Mouse (Mus musculus): Measurements from ENCODE around the gene H2-D1. TPM values are rescaled to one million over a fixed set of nuclear protein-coding genes. Genes with fewer than 3 reads are reported as not detected.
"Not testable (repeated sequence)": the region's sequence is repeated elsewhere in the genome, so short reads cannot be mapped to it uniquely, and the experiment has no call there.

H2-D1 gene
- total RNA-seq, 2 experiments from 2014 or later: 78.4 to 82.3 TPM

DNA sequence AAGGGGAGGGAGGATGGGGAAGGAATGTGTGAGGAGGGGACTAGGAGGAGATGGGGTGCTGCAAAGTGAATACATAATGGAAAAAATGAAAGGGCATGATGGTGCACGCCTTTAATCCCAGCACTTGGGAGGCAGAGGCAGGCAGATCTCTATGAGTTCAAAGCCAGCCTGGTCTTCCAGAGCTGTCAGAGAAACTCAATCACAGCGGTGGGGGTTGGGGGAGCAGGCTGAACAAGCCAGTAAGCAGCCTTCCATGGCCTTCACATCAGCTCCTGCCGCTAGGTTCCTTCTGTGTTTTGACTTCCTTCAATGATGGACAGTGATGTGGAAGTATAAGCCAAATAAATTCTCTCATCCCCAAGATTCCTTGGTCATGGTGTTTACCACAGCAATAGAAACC, 7.2 kb upstream of the H2-D1 start:
- no peak for DNase-seq (ENCODE audit: low spot score in 2 of 2)

DNA sequence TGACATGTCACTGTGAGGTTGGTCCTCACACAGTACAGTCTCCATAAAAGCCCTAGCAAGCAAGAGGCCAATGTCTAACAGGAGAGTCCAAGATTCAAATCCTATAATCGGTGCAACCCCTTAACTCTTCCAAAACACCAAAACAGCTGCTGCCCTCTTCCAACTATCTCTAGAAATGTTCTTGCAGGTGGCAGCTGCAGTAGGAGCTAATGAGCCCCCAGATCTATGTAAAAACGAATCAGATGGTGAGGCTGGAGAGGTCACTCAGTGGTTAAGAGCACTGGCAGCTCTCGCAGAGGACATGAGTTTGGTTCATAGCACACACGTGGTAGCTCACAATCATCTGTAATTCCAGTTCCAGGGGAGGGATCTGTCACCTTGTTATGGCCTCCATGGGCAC, 6.8 kb upstream of the H2-D1 start:
- DNase-seq (ENCODE audit: low spot score in 2 of 2): no peak

DNA sequence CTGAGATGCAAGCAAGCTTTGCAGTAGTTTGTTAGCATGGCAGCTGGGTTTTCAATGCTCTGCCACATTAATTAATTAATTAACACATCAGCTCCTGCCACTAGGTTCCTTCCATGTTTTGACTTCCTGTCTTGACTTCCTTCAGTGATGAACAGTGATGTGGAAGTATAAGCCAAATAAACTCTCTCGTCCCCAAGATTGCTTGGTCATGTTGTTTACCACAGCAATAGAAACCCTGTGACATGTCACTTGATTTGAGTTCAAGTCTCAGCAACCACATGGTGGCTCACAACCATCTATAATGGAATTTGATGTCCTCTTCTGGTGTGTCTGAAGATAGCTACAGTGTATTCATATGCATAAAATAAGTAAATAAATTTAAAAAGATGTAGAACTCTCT, 5.2 kb upstream of the H2-D1 start:
- DNase-seq (ENCODE audit: low spot score in 2 of 2): no peak

DNA sequence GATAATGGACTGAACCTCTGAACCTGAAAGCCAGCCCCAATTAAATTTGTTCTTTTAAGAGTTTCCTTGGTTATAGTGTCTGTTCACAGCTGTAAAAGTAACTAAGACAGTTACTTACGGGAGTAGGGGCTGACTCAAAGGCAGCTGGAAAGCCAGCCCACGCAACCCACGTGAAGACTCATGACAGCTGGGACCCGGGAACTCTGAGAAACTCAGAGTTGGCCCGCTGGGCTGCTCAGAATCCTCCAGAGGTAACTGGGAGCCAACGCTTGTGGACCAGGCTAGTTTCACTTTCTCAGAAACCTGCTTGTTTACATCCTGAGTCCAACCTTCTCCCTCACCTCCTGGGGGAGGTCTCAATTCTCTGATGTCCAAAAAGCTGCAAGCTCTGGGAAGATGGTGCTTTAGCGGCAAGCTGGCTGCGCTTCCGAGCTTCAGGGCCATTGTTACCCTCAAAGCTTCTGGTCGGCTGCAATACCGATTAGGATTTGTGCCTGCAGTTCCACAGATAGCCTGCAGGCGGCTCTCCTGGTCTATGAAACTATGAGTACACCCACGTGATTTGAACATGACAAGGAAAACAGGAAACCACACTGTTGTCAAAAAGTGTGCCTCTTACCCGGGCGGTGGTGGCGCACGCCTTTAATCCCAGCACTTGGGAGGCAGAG, 4.6 kb upstream of the H2-D1 start:
- DNase-seq (ENCODE audit: low spot score in 2 of 2): peak; percentile 79 to 91

DNA sequence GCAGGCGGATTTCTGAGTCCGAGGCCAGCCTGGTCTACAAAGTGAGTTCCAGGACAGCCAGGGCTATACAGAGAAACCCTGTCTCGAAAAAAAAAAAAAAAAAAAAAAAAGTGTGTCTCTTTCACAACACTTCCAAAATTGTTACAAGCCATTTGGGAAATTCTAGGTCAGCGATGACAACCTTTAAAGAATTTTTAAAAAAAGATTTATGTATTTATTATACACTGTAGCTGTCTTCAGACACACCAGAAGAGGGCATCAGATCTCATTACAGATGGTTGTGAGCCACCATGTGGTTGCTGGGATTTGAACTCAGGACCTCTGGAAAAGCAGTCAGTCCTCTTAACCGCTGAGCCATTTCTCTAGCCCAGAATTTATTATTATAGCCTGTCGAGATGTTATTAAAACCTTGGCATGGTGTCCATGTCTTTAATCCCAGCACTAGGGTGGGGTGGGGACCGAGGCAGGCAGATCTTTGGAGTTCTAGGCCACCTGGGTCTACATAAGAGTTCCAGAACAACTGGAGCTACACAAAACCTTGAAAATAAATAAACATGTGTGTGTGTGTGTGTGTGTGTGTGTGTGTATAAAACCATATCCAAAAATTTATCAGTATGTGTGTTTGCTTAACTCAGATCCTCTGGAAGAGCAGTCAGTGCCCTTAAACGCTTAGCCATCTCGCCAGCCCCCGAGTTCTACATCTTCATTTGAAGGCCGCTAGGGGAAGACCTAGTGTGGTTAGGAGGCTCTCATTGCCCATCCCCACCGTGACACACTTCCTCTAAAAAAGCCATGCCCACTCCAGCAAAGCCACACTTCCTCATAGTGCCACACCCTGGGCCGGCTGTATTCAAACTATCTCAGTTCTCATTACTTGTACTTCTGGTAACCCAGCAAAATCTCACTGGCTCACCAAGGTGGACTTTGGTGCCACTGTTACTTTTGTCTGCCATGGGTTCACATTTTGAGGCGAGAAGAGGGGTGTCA, 3.7 kb upstream of the H2-D1 start:
- DNase-seq (ENCODE audit: low spot score in 2 of 2): no peak

DNA sequence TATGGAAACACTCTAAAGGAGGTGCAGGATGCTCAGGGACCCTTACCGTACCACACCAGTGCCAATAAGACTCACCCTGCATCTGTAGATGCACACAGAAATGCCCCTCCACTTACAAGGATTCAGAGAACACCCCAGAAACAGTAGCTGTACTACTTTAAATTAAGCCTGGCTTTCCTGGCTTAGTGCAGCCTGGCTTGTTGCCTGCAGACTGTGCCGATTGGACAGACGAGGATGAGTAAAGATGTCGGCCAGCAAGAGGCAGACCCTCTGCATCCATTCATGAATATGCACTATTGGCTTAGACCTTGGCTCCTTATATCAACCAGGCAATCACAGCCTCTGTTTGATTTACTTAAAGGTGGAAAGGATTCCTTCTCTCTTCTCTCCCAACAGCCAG, 2.9 kb upstream of the H2-D1 start:
- DNase-seq (ENCODE audit: low spot score in 2 of 2): no peak

DNA sequence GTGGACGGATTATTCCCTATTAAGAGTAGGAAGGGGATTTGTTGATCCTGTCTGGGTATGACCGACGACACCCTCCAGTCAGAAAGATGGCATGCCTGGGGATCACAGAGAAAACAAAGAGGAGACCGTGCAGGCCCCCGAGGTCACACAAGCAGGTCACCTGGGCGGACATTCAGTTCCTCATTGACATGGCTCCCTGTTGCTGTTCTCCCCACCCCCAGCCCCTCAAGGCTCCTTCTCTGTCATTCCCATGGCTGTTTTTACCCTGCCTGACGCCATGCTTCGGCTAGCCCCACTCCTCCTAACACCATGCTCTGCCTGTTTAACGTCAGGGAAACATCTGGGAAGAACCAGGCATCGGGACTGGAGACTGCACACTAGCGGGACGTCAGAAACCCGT, 879 bp upstream of the H2-D1 start:
- DNase-seq (ENCODE audit: low spot score in 2 of 2): no peak

DNA sequence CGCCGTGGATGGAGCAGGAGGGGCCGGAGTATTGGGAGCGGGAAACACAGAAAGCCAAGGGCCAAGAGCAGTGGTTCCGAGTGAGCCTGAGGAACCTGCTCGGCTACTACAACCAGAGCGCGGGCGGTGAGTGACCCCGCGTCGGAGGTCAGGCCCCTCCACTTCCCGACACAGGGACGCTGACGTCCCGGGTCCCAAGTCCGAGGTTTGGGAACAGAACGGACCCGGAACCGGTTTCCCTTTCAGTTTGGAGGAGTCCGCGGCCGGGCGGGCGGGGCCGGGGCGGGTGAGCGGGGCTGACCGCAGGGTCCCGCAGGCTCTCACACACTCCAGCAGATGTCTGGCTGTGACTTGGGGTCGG, 973 bp downstream of the H2-D1 start:
- no peak for DNase-seq (ENCODE audit: low spot score in 2 of 2)

DNA sequence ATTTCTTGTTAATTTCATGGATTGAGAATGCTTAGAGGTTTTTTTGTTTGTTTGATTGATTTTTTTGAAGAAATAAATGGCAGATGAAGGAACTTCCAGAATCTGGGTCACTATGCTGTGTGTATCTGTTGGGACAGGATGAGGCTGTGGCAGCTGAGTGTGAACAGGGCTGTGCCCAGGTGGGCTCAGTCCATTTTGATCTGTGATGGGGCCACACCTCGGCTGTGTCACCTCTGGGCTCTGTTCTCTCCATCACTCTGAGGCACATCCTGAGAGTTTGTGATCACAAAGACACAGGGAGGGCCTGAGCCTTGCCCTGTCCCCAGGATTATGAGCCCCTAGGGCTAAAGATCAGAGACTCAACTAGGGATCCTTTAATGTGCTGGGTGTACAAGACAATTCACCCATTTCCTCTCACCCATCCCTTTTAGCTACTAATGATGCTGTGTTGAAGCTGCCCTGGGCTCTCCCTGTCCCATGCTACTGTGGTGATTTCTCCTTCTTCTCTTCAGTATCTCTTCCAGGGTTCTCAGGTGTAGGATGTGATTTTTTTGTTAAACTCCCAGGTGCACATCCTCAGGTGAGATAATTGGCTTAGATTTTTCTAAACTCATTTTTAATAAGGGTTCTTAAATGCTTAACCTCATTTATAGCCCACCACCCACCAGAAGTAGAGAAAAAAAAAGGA, 5.0 kb downstream of the H2-D1 start:
- no peak for DNase-seq (ENCODE audit: low spot score in 2 of 2)

DNA sequence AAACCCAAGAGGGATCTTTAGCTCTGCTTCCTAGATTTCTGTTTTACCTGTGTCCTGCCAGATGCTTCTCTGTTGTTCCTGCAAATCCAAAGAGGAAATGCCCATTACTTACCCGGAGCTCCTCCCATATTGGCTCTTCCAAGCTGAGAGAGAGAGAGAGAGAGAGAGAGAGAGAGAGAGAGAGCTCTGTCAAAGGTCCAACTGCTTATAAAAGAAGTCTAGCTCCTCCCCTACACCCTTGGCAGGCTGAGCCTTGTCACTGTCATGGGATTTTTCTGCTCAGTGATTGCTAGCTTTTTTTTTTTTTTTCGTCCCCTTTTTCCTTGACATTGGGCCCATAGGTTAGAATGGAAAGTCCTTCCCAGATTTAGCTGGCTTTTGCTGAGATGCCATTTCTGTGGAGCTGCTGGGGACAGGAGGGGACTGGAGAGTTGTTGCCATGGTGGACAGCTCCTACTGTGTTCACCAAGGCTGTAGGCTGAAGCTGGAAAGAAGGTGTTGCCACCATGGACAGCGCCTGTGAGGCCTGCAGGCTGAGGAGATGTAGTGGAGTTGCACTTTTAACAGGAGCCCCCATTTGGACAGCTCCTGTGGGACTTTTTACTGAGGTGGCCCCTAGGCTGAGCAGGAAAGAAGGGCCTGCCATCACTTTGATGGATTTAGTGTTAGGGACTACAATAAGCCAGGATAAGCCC, 7.3 kb downstream of the H2-D1 start:
- no peak for DNase-seq (ENCODE audit: low spot score in 2 of 2)

DNA sequence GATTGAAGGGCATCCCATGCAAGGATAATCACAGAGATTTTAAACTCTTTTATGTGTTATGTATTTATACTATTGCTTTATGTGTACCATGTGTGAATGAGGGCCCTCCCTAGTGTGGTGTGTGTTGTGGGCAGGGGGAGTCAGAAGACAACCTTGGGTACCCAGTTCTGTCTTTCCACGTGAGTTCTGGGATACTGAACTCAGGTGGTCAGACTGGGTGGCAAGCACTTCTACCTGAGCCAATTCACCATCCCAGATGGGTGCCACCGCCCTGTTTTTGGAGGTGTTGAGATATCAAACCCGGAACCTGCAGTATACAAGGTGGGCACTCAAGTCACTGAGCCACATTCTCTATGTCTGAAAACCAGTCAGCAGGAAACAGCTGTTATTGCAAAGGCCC, 9.7 kb downstream of the H2-D1 start:
- no peak for DNase-seq (ENCODE audit: low spot score in 2 of 2)

DNA sequence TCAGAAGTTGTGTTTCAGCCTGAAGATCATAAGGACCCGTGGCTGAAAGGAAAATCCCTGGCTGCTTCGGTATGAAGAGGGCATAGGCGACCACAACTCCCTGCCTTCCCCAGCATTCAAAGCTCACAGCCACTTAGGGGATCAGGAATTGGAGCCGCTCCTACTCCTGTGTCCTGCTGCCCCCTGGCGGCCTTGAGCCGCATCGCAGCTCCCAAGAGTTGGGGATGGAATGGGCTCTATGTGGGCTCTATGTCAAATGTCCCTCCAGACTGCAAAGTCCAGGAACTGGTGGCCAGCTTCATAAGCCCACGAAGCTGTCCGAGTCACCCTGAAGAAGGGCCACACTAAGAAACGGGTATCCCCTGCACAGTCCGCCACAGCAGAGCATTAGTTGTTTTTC, 12.2 kb downstream of the H2-D1 start:
- DNase-seq (ENCODE audit: low spot score in 2 of 2): peak; percentile 78 to 82

DNA sequence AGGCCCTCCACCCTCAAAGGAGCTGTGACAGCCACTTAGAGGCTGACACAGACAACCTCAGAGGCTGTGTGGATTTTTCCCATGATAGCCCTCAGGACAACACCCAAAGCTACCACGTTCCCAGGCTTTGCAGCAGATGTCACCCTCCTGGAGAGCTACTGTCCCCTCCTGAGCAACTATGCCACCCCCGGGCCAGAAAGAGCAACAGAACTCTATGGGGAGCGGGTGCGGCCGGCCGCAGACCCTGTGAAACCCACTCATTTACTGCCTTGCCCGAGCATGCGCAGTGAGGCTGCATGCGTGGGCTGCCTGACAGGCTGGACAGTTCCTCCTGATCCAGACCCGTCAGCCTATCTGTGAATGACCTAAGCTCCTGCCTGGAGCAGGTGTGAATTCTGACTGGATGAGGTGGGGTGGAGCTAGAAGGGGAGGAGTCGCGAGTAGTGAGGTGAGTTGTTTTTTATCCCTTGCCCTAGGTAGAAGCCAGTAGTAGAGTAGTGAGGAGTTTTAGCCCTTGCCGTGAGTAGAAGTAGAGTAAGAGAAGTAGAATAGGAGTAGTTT, 13.9 kb downstream of the H2-D1 start:
- DNase-seq (ENCODE audit: low spot score in 2 of 2): no peak

DNA sequence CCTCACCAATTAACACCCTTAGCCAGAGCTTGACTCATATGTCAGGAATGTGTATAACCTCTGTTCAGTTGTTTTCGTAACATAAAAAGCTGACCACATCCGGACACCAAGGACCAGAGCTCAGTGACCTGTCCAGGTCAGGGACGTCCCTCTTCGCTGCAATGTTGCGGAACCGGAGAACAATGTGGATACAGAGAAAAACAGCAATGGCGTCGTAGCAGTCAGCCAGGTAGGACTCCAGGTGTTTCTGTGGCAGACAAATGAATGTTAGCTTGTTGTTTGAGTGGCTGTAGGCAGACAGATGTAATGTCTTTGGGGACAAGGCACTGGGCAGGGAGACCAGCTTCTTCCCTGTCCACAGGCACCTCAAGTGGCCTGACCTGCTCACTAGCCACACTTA, 15.5 kb downstream of the H2-D1 start:
- no peak for DNase-seq (ENCODE audit: low spot score in 2 of 2)

DNA sequence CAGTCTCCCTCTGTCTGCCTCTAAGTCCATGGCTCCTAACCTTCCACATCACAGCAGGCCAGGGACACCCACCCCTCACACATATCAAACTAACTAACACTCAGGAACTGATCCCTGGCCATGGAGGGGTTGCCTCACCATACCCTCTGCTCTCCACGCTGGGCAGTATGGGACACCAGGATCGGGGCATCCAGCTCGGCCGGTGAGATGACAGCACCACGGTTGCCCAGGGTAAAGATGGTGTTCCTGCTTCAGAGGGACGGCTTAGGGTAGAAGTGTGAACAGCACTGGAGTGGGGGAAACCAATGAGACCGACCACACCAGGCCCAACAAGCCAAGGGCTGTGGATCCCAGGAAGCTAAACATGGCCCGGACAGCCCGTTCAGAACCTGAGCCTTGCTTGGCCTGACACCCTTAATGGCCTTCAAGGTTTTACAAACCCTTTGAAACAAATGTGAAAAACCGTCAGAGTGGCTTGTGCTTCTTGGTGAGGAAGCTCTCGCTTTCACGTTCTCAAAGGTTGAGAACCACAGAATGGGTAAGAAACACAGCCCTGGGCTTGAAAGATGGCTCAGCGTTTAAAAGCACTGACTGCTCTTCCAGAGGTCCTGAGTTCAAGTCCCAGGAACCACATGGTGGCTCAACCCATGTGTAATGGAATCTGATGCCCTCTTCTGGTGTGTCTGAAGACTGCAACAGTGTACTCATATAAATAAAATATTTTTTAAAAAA, 16.6 kb downstream of the H2-D1 start:
- no peak for DNase-seq (ENCODE audit: low spot score in 2 of 2)

DNA sequence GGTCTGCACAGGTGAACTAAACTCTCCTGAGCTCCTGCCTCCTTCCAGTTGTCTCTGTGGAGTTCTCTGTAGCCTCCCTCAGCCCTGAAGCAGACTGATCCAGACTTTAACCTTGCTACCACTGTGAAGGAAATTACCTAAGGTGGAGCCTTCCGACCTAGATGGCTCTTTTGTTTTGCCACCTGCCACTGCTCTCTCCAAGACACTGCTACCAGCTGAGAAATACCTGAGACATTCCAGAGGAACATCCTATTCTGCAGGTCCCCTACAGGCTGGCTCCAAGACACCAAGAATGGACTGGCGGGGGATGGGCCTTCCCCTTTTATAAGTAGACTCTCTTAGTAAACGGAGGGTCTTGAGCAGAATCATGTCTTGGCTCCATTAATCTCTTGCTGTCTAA, 17.7 kb downstream of the H2-D1 start:
- DNase-seq (ENCODE audit: low spot score in 2 of 2): no peak

DNA sequence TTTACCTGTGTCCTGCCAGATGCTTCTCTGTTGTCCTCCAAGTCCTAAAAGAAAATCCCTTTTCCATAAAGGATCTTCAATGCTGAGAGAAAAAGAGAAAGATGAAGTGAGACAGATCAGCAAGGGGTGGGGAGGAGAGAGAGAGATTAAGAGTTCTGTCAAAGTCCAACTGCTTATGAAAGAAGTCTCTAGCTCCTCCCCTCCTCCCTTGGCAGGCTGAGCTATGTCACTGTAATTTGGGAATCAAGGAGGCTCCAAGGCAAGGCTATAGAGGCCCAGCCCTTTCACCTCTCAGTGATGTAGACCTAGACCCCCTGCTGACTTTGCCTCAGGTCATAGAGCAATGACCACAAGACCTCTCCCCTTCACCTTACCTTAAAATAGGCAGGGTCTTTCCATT, 22.9 kb downstream of the H2-D1 start:
- DNase-seq (ENCODE audit: low spot score in 2 of 2): no peak

DNA sequence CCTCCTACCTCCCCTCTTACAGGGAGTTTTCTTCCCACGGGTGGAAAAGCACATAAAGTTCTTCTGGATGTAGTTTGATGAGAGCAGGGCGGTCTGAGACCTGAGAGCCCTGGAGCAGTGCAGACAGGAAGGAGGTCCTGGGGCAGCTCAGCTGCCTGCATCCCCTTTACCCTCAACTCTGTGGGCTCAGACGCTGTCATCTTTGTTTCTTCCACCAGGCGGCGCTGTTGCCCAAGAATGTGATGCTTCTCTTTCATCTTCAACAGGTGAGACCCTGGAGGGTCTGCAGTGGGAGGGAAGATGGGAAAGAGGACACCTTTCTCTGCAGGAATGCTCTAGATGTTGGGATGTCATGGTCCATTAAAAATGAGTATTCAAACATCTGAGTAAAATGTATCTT, 33.3 kb downstream of the H2-D1 start:
- peak in 1 of 2 experiments; percentile 38 for DNase-seq (ENCODE audit: low spot score in 2 of 2)

DNA sequence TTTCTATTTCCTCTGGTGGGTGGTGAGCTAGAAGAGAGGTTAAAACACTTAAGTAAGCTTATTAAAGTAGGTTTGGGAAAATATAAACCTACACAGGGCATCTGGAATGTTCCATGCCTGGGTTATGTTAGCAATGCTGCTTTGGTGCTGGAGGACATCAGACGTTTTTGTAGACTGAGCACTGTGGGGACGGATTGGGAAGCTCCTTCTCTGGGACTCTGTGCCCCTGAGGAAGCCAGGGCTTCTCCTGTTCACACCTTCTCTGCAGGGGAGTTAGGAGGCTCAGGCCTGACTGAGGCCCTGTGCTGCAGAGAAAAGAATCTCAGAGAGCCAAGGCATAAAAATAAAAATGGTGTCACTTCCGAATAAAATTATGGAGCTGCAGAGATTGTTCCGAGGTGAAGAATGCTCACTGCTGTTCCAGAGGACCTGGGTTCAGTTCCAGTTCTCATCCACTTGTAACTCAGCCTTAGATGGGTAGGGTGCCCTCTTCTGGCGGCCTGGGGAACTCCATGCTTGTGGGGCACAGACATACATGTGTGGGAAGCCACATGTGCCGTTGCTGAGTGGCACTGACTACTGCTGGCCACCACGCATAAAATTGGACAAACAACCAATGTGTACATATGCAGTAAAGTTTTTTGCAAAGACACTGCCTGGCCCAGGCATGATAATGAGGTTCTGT, 37.9 kb downstream of the H2-D1 start:
- DNase-seq (ENCODE audit: low spot score in 2 of 2): not testable (repeated sequence)
